Mouse (Mus musculus) mouse trophoblast stem cell (cell line): Measurements from ENCODE around the gene Cdkn2b.

Source experiments
- in situ Hi-C, 2 experiments: fragments of 300-500 bp; cut with MseI, MboI; formaldehyde crosslinking; loops; 2 replicates in 1 of 2; 3 replicates in 1 of 2; pipeline ENCODE4 v1.15.1; 2025

Cdkn2b gene

DNA sequence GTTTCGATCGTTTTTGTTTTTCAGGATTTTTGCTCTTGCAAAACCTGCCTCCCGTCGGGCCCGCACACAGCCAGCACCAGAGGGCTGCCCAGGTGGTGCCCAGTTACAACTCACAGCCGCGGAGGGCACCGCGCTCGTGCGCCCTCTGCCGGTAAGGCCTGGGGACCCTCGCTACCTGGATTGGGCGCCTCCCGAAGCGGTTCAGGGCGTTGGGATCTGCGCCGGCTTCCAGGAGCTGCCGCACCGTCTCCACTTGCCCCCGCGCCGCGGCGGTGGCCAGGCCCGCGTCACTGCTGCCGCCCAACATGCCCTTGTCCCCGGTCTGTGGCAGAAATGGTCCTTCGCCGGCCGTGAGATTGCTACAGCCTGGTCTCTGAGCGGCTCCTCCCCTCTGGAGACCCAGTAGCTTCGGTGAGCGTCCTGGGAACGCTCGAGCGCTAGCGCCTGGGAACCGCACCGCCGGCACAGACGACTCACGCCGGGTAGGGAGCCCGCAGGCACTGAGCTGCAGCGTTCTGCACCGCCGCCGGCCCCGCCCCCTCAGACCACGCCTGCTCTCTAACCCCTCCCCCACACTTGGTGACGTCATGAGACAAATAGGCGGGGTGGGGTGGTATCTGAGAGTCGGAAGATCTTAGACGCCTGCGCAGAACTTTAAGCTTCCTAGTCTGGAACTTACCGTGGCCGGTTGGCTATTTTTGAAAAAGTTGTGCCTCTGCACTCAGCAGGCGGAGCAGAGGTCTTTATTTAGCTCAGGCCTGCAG is at the start of gene Cdkn2b:
Gene Cdkn2b (minus strand): TSS at position 549 of the 764 bp plus-strand sequence.
- in situ Hi-C loops = no loop called here

DNA sequence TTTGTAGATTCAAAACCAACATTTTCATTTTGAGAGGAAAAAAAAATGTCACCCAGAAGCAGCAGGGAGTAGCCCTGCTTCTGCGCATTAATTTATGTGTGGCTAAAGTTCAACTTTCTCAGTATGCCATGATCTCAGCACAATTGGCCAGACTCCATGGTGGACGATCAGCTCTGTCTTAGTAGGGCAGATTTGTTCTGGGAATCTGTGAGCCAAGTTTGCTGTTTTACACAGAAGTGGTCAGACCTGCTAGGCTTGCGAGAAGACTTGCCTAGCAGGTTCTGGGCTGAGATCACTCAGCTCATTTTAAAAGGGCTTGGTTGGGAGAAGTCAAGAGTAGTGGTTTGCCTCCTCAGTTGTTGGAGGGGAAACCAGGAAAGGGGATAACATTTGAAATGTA is 49.5 kb upstream of the Cdkn2b start:
- in situ Hi-C loops = no loop called here

DNA sequence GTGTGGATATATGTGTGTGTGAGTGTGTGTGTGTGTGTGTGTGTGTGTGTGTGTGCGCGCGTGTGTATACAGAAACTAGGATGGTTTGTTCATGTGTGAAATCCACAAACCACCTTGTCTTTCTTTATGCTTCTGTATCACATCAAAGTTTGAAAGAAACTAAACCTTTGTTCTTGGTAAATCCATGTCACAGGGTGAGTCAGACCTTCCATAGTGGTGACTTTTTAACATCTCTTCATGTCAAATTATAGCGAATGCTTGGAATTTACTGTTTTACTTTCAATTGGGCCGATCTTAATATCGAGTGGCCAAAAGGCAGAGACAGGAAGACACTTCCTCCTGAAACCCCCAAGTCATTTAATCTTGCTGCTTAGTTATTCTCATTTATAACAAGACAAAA is 48.7 kb upstream of the Cdkn2b start:
- in situ Hi-C loops = no loop called here

DNA sequence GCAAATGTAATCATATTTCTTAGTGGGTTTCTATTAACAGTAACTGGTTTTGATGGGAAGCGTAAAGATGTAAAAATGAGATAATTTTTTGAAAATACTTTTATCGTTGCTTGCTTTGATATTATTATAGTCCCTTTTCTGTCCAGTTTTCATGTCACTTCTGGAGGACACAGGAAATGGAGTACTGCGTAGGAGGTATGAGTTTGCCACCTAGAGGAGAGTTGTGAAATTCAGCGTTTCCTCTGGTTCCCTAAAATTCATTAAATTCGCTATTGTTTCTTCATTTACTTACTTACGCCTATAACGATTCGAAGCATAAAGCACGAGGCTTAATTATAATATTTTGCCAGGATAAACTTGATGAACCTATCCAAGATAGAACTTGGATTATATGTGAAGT is 43.1 kb upstream of the Cdkn2b start:
- in situ Hi-C loops = no loop called here

DNA sequence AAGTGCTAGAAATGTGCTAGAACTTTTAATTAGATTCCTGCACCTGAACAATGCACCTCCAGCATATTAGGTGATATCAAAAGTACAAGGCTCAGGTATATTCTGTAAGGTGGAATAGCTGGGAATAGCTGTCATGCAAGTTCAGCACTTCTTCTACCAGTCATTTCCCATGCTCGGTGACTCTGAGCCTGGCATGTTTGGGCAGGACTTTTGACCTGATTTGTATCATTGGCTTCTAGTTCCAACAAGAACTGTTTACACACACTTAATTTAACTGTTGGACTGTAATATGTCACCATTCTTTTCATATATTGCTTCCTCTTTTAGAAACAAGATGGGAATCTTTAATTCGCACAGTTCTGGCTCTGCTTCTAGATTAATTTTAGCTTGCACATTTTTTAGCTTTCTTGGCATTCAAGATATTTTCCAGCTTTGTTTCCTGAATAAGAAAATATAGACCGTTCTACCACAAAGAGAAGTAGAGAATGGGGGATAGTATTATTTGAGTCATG is 42.3 kb upstream of the Cdkn2b start:
- in situ Hi-C loops = no loop called here

DNA sequence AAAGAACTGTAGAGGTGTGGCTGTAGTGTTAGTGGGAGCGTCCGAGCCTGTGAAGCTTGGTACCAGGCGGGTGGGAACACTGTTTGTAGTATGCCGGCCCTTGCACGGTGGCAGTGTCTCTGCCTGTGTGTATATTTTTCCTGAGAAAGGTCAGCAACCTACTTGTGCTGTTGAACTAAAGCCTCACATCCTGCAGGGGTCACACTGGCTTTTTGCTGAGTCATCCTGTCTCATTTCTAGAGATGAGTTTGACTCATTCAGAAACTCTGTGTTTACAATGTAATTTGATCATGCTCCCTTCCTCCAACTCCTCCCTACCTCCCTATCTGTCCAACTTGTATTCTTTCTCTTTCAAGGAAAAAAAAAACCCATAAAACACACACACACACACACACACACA is 40.6 kb upstream of the Cdkn2b start:
- in situ Hi-C loops = no loop called here

DNA sequence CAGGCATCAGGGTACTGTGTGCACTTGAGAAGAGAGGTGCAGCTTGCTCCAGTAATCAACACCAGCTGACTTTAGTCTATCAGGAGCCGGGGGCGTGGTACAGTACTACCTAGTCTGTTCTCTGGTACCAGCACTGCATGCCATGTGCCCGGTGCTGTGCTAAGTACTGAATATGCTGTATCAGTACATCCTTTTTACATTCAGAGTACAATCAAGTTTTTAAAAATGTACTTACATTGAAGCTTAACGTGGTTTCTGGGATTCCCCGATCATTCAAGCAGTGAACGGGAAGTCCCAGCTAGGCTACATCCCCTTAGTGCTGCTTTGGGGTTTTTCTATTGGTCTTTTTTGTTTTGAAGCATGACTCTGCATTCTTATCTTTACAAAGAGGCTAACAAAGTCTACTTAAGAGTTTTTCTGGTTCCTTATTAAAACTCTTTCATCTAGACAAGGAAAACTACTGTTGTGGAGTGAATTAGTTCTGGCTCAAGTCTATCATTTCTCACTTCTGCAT is 40.2 kb upstream of the Cdkn2b start:
- in situ Hi-C loops = no loop called here

DNA sequence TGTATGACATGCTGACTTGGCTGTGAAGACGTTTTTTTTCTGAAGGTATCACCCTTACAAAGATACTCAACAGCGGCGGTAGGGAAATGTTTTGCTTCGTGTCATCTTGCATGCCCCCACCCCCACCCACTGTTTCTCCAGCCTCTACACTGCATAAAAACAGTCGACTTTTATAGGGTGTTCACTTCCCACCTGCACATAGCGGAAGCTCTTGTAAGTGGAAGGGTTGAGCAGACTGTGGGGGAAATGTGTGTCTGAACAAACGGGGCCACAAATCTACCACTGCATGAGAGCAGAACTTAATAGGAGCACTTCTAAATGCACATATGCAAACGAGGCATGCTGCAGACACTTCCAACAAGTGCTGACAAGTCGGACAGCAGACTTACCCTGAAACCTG is 39.6 kb upstream of the Cdkn2b start:
- in situ Hi-C loops = no loop called here

GRCm38 (mm10) chr4:89348842-89349241 is 38.0 kb upstream of the Cdkn2b start:
- in situ Hi-C loops = no loop called here

GRCm38 (mm10) chr4:89313461-89313860 is 2.6 kb upstream of the Cdkn2b start:
- in situ Hi-C loops = no loop called here

- in situ Hi-C loops = no loop called here
Measured at GRCm38 (mm10) chr4:89309996-89310395, 843 bp downstream of the Cdkn2b start.

DNA sequence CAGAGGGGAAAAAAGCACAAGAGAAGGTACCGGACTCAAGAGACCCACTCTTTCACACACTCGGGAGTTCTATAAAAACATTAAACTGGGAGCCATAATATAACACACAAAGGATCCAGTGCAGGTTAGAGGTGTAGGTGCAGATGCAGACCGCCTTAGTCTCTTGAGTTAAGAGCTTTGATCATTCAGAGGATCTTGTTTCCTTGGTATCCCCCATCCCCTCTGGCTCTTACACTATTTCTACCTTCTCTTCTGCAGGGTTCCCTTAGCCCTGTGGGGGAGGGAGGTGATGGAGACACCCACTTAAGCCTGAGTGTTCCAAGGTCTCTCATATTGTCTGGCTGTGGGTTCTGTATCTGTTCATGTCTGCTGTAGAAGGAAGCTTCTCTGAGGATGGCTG is 2.8 kb downstream of the Cdkn2b start:
- in situ Hi-C loops = no loop called here

DNA sequence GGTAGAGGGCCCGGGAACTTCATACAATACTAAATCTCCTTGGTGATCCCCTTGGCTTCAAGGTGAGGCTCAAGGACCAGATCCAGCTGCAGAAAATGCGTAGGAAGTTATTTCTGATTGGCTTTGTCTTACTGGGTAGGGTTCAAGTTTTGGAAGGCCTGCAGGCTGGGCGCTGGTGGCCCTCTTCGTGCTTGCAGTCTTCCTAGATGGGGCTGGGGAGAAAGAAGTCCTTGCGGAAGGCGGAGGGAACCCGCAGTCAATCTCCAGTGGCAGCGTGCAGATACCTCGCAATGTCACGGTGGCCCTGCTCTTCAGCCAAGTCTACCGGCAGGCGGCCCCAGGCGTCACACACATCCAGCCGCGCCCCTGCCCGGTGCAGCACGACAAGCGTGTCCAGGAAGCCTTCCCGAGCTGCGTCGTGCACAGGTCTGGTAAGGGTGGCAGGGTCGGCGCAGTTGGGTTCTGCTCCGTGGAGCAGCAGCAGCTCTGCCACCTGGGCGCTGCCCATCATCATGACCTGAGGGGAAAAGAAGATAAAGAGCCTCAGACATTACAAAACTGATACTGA is 4.0 kb downstream of the Cdkn2b start:
- in situ Hi-C loops = no loop called here

DNA sequence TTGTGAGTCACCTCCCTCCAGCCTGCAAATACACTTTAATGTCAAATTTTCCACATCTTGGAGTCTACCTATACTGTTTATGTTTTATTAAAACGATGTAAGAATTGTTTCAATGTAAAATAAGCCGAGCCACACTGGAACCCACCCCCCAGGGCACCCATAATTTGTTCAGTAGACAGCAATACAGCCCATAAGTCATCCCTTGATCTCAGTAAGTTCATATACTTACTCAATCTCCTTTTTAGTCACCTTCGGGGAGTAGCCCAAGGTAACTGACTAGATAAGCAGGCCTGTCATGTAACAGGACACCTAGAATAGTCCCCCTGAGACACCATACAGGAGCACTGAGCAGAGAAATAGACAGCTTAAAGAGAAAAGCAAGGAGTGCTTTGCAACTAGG is 5.1 kb downstream of the Cdkn2b start:
- in situ Hi-C loops = no loop called here

DNA sequence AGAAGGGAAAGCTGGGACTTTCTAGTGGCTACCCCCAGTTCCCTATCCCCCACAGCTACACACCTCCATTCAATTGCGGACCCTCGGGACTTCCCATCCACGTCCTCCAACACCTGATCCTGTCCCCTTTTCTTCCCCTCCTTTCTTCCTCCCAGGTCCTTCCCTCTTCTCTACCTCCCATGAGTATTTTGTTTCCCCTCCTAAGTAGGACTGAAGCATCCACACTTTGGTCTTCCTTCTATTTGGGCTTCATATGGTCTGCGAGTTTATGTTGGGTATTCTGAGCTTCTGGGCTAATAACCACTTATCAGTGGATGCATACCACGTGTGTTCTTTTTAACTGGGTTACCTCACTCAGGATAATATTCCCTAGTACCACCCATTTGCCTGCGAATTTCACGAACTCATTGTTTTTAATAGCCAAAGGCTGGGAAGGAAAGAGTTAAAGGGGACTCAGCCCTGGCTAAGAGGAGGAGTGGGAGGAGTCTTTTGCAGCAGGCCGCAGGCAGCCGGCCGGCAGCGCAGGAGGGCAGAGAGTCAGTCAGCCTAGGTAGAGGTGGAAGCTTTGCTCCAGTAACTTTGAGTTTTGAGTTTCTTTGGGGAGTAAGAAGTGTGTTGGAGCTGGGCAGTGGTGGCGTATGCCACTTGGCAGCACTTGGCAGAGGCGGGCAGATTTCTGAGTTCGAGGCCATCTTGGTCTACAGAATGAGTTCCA is 7.4 kb downstream of the Cdkn2b start:
- in situ Hi-C loops = no loop called here

- in situ Hi-C loops = no loop called here
Measured at GRCm38 (mm10) chr4:89302129-89302528, 8.7 kb downstream of the Cdkn2b start.

- in situ Hi-C loops = loop anchor here (25.0 kb wide), 1 partner anchor 137 kb away; no protein-coding TSS in a partner anchor
Measured at GRCm38 (mm10) chr4:89299721-89300120, 11.1 kb downstream of the Cdkn2b start.

- in situ Hi-C loops = loop anchor here (25.0 kb wide), 1 partner anchor 133 kb away; no protein-coding TSS in a partner anchor
Measured at GRCm38 (mm10) chr4:89295441-89296220, 15.2 kb downstream of the Cdkn2b start.

DNA sequence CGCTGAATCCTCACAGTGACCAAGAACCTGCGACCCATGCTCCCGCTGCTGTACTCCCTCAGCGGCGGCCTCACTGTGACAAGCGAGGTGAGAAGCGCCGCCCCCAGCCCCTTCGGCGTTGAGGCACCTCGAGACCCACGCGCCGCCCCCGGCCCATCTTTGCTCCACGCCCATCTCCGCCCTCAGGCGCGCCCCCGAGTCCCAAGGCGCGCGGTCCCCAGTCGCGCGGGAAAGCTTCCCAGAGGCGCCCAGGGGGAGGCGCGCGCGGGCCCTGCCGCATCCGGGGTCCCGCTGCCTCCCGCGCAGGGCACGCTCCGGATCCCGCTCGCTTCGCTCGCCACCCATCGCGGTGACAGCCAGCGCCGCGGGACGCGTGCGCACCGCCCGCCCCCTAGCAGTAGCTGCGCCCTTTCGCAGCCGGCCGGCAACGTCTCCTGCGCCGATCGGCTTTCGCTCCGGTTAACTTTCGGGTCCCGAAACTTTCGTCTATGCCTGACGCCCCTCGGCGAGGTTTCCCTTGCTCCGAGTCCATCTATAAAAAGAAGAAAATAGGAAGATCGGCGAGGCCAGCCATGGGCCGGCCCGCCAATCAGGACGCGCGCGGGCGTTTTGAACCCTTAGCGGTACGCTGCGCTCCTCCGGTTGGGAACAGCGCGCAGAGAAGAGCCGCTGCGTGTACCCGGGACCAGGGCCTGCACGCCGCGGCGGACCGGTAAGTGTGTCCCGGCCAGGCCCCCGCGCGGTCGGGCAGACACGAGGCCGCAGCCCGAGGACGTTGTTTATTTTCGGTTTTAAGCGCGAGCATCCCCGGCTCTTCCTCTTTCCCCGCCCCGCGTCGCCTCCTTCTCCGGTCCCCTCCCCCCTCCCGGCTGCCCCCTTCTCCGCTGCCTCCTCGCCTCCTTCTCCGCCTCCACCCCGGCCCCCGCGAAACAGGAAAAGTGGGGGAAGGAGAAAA is 16.1 kb downstream of the Cdkn2b start, which contains the start of gene Cdkn2a:
Gene Cdkn2a (minus strand): TSS at position 168 of the 955 bp plus-strand sequence.
- in situ Hi-C loops = loop anchor here (25.0 kb wide), 1 partner anchor 132 kb away; no protein-coding TSS in a partner anchor

DNA sequence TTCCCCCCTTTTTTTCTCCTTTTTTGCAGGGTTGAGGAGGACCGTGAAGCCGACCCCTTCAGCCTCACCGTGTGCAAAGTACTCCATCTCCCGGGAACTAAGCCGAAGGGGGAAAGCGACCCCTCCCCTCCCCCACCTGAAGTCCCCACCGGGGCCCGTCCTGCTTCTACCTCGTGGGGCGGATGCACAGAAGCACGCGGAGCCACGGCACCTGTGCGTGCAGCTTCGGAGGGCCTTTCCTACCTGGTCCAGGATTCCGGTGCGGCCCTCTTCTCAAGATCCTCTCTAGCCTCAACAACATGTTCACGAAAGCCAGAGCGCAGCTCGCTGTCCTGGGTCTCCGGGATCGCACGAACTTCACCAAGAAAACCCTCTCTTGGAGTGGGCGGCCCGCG is 16.8 kb downstream of the Cdkn2b start:
- in situ Hi-C loops = loop anchor here (25.0 kb wide), 1 partner anchor 132 kb away; no protein-coding TSS in a partner anchor
